Mouse (Mus musculus) left cerebral cortex, adult 9 months (tissue): Measurements from ENCODE around the gene Fbxl17.

Experiments used
- DNase-seq, 2 experiments: peaks; one replicate each; pipeline ENCODE4 v3.0.0; 2022; ENCODE audit warnings: low spot score in 2 of 2

Fbxl17 gene

GRCm38 (mm10) chr17:63167248-63167647, 332.6 kb downstream of the Fbxl17 start:
- no peak for DNase-seq

GRCm38 (mm10) chr17:63166692-63167091, 333.1 kb downstream of the Fbxl17 start:
- DNase-seq, result no peak

GRCm38 (mm10) chr17:63165847-63166246, 334.0 kb downstream of the Fbxl17 start:
- no peak for DNase-seq

- DNase-seq, result no peak
Measured at GRCm38 (mm10) chr17:63164289-63164688, 335.5 kb downstream of the Fbxl17 start.

- DNase-seq, result no peak
Measured at GRCm38 (mm10) chr17:63161953-63162352, 337.9 kb downstream of the Fbxl17 start.

GRCm38 (mm10) chr17:63159196-63159595, 340.6 kb downstream of the Fbxl17 start:
- DNase-seq, result no peak

GRCm38 (mm10) chr17:63158436-63158835, 341.4 kb downstream of the Fbxl17 start:
- DNase-seq, result no peak

GRCm38 (mm10) chr17:63157906-63158305, 341.9 kb downstream of the Fbxl17 start:
- DNase-seq, result no peak

- DNase-seq, result no peak
Measured at GRCm38 (mm10) chr17:63157019-63157418, 342.8 kb downstream of the Fbxl17 start.

GRCm38 (mm10) chr17:63146514-63146913, 353.3 kb downstream of the Fbxl17 start:
- DNase-seq, result no peak

- no peak for DNase-seq
Measured at GRCm38 (mm10) chr17:63145751-63146491, 353.9 kb downstream of the Fbxl17 start.

- DNase-seq, result no peak
Measured at GRCm38 (mm10) chr17:63145311-63145741, 354.5 kb downstream of the Fbxl17 start.

- no peak for DNase-seq
Measured at GRCm38 (mm10) chr17:63143825-63144224, 356.0 kb downstream of the Fbxl17 start.

GRCm38 (mm10) chr17:63134805-63135204, 365.0 kb downstream of the Fbxl17 start:
- DNase-seq, result no peak

- DNase-seq, result no peak
Measured at GRCm38 (mm10) chr17:63122427-63122826, 377.4 kb downstream of the Fbxl17 start.

GRCm38 (mm10) chr17:63119701-63120100, 380.1 kb downstream of the Fbxl17 start:
- no peak for DNase-seq

GRCm38 (mm10) chr17:63119077-63119476, 380.7 kb downstream of the Fbxl17 start:
- no peak for DNase-seq

- DNase-seq, result no peak
Measured at GRCm38 (mm10) chr17:63117130-63117529, 382.7 kb downstream of the Fbxl17 start.

GRCm38 (mm10) chr17:63114399-63115085, 385.3 kb downstream of the Fbxl17 start:
- peak in 1 of 2 experiments; percentile 47 for DNase-seq

GRCm38 (mm10) chr17:63112826-63113225, 387.0 kb downstream of the Fbxl17 start:
- DNase-seq, result no peak

- no peak for DNase-seq
Measured at GRCm38 (mm10) chr17:63110994-63111393, 388.8 kb downstream of the Fbxl17 start.

GRCm38 (mm10) chr17:63110211-63110755, 389.5 kb downstream of the Fbxl17 start:
- DNase-seq, result no peak

GRCm38 (mm10) chr17:63108035-63108434, 391.8 kb downstream of the Fbxl17 start:
- no peak for DNase-seq
